Mouse (Mus musculus) liver, embryonic 14.5 days (tissue): ENCODE data around the gene Ear6.

Source experiments
- CTCF ChIP-seq: IDR thresholded peaks from 2 replicates; pipeline ENCODE4 v1.5.1; 2016; ENCODE audit warnings: antibody characterized with exemption, low read depth, control low read depth
- EP300 ChIP-seq: IDR thresholded peaks from 2 replicates; pipeline ENCODE4 v1.6.1; 2016; ENCODE audit warnings: antibody characterized with exemption, low read depth

GRCm38 (mm10) chr14:51895071-51895470, 41.6 kb downstream of the Ear6 start:
- no peak for TF ChIP-seq CTCF
- TF ChIP-seq EP300, result no peak
